Mouse (Mus musculus) frontal cortex, adult 2 months (tissue): Measurements from ENCODE around the gene Recql. TPM values are rescaled to one million over a fixed set of nuclear protein-coding genes. Genes with fewer than 3 reads are reported as not detected.

Experiments
- DNase-seq, 2 experiments: peaks; one replicate each; pipeline ENCODE4 v3.0.0; 2022; ENCODE audit warnings: low spot score in 1 of 2; ENCODE audit errors: extremely low spot score in 1 of 2
- polyA plus RNA-seq: library from polyadenylated mRNA; depleted of rRNA; stranded (reverse); fragments of >200 nt; gene quantifications from 2 replicates; pipeline ENCODE4 v1.2.3, GENCODE M21; 2012; rRNA removed

The Recql gene
- 14.6 and 15.2 TPM in 2 replicates for polyA plus RNA-seq

DNA sequence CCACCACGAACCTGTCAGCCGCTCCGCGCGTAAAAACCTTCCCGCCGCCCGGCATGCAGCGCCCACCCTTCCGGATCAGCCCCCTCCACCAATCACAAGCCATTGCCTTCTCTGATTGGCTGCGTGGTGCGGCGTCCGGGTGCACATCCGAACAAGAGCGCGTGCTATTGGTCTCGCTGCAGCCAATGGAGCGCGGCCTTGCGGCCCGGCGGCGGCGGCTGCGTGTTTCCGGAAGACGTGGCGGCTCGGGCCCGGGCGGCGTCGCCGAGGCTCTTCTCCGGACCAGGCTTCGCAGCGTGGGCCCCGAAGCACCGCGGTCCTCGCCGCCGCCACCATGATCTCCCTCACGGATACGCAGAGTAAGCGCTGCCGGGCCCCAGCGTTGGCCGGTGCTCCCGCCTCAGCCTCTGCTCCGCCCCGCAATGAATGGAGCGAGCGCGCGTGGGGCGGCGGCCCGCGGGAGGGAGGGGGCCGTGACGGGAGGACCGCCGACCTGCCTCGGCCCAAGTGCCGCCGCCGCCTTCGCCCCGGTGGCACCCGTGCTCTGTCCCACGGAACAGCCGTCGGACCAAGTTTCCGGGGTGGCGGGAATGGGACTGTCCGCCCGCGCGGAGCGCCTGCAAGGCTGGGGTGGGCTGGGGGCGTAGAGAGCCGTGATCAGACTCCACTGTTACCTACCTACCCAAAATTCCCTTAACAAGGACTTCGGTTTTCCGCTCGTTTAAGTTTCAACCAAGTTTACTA, at the start of gene Recql, which contains the start of gene Golt1b:
Gene Recql (minus strand): TSS at position 77 of the 744 bp plus-strand sequence.
Gene Golt1b (plus strand): TSS at position 211 of the 744 bp plus-strand sequence.
- DNase-seq, result peak; percentile 95 to 99

DNA sequence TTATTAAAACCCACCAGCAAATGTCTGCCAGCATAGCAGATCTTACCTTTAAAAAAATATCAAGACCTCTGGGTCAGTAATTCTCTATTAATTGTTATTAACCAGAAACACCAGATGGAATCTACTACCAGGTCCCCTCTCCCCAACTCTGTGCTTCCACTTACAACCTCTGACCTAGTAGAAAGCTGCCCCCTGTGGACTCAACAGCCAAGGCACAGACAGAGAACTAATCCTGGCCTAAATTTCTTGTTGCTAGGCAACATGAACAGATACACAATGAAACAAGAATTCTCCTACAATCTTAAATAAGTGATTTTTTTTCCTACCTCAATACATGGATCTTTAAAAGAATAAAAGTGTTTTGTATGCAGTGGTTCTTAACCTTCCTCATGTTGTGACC, 42.2 kb upstream of the Recql start:
- no peak for DNase-seq

DNA sequence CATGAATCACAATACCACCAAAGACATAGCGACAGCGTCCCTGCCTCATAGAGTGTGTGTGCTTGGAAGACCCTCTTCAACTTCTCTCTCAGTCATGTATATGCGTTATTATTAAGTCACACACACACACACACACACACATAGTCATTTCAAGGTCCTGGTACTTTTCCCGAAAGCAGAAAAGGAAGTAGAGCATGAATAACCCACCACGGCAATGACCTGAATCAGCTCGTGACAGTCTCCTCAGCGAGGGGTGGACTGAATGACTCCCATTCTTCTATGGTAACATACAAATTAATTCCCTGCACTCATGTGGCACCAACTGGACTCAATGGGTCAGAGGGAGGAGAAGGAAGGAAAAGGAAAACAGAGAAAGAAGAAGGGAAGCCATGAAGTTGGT, 38.1 kb upstream of the Recql start:
- no peak for DNase-seq

DNA sequence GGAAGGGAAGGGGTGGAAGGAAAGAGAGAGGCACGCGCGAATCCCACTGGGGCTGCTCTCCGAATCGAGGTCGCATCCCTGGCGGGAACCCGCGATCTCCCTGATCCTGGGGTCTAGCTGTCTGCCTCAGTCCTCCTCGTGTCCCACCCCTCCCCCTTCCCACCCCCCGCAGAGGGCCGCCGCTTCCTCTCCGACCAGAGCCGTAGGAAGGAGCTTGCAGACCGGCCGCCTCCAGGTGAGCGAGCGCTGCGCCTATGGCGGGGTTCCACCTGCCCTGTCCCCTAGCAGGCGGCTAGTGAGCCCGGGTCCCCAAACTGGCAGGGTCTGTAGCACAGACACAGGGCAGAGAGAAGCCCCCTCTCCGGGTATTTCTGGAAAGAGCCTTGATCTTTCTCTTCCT, 27.7 kb upstream of the Recql start:
- DNase-seq, result no peak

DNA sequence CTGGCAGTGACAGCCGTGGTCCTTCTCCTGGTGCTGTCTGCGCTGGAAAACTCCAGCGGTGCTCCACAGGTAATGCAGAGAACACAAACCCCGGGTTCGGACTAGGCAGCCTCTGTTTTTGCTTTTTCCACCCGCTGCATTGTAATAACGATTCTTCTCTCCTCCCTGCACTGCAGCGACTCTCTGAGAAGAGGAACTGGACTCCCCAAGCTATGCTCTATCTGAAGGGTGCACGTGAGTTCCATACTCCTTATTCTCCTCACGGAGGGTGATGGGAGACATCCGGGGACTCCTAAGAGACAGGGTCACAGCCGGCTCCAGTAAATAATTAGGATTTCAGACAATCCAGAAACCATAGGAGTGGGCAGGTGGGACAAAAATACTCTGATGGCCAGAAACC, 27.0 kb upstream of the Recql start:
- no peak for DNase-seq

DNA sequence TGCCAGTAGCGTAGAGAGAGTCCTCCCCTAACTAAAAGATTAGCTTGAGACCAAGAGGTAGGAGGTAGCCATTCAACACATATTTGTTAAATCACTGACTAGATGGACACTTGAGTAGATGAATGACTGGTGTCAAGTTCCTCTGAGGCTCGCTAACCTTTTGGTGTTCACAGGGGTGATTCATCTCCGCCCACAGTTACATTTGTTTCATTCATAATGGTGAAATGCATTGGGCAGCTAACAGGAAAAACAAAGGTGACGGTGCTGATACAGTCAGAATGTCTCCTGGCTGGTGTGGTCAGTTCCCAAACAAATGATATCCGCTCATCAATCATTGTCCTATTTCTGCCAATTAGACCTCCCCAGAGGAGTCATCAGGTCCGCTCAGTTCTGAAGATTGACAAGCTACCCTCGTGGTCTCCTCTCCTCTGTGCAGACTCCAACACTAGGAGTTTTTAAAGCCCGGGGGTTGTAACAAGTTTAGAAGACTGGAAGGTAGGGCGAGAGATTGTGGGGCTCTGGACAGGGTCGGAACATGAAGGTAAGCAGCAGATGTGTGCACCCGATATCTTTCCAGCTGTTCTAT, 26.1 kb upstream of the Recql start, which contains the start of gene Spx:
Gene Spx (plus strand): TSS at position 536 of the 586 bp plus-strand sequence.
- no peak for DNase-seq

DNA sequence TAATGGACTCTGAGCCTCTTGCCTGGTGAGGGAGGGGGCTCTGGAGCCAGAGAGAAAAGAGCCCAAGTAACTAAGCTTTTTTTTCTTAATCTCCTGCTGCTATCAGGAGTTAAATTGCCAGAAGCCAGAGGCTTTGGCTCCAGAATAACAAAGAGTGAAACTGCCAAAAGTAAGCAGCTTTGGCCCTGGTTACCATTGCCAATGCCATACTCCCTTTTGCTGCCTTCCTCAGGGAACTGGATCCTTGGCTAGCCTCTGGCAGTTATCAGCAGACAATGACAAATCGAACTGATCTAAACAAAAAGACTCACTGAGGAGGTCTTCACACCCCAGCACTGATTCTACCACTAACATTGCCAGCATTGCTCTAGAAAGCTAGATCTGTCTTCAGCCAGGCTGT, 24.3 kb upstream of the Recql start:
- no peak for DNase-seq

DNA sequence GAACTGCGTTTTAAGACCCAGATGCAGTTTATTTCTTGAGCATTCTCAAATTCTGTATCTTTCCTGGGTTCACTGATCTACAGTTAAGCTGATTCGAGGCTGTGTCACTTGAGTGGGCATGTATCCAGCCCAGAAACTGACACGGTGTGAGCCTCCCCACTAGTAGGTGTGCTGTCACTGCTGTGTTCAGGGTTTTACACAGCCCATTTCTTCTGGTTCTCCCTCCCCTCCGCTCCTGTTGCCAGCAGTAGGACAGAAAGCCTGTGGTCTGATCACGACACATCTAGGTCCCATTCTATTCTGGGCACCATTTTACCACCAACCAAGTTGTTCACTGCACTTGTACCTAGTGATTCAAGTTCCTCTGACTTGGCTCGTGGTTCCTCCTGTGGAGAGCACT, 8.9 kb upstream of the Recql start:
- no peak for DNase-seq

DNA sequence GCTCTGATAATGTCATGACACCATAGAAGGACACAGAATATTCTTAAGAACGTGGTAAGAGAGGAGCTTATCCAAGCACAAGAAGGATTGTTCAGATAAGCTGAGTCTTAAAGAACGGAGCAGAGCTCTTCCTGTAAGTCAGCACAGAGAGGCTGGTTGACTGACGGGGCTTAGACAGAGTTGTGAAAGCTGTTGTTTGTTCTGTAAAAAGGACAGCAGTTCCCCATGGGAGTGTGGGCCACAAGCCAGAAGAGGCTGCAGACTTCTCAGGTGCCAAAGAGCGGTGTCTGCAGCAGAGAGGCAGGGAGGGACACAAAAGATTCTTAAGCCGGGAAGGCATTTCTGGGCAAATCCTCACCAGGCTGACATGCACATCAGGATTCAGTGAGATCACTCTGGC, 7.8 kb upstream of the Recql start:
- peak in 1 of 2 experiments; percentile 21 for DNase-seq

DNA sequence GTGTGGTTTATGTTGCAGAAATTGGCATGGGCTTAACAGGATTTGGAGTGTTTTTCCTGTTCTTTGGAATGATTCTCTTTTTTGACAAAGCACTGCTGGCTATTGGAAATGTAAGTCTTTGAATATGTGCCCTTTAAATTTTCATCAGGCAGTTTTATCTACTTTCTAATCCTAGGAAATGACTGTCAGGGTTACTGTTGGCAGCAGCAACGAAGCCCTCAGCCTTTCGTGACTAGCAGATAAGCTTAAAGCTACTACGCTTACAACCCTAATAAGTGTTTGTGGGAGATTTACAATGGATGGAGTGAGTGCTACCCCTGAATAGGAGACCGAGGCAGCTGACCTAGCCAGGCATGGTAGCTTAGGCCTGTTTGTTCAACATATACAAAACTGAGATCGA, 5.4 kb upstream of the Recql start:
- no peak for DNase-seq

DNA sequence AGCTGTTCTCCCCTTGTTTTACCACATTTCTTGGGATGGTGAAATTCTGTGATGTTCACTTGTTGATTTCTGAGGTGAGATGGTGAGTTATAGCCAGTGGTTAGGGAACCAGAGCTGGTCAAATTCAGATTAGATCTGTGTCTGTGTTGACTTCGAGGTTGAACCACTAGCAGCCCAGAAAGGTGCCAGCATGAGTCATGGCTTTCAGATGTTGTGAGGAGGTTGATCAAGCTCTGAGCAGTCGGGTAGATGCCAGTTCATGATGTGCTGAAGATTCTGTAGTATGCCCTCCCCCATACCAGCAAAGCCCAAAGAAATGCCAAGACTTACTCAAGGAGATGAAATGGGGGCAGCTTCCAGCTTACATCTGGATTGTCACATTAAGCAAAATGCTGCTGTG, 2.2 kb upstream of the Recql start:
- DNase-seq, result peak in 1 of 2 experiments; percentile 27

DNA sequence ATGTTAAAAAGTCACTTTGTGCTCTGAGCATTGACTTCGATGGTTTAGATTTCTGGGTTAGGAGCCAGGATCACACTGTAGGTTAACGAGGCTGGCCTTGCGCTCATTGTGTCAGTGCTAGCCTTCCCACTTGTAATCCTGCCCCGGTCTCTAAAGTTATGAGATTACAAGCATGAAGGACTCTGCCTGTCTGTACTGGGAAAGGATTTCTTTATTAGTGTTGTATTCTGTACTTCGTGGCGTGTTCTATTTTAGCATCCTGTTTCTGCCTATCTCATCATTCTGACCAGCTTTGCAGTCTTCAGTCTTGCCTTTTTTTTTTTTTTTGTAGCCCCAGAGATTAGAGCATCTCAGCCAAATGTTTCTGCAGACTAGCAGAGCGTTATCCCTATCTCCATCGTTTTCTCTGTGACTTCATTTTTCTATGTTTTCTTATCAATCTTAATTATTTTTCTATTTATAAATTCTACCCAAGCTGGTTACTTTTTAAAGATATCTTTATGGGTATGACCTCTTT, 926 bp upstream of the Recql start:
- DNase-seq, result no peak

DNA sequence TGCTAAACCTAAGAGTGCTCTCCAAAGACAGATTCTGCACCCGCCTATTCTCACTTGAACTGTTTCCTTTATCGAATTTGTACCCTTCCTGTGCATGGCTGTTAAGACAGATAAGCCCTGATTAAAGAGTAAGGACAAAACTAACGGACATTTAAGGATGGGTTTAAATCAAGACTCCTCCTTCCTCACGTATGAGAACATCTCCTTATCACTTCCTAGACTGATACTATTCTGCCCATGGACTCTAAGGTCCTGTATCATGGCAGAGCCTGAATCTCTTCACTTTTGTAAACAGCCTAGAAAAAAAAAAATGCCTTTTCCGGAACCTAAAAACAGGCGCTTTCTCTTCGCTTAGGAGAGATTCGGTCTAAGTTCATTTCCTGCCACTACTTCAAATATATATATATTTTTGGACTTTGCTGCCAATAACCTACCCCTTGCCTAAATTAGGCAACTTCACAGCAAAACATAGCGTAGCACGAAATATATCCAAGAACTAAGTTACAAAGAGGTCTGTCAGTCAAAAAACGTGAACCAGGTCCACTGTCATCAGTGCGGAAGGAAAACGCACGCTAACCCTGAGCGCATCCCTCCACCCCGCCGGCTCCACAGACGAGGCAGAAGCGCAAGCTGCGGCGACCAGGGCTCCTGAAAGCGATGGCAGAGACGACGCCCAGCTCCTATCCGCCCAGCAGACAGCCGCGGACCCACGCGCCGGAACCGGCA, 439 bp downstream of the Recql start:
- DNase-seq, result no peak

DNA sequence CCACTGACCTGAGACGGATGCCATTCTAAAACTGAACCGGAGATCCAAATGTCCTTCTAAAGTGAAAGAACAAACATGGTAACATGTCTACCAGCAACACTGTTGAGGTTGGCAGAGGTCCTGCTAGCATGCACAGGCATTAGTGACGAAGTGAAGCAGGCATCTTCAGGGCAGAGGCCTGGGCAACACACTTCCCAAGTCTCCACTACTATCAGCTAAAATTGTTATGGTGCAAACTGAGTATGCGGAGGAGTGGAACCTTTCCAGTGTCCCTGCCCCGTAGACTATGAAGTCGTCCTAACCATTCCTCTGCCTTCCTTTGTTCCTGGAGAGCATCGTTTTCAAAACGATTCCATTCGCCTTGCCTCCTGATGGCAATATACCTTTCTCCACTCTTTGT, 2.4 kb downstream of the Recql start:
- no peak for DNase-seq

DNA sequence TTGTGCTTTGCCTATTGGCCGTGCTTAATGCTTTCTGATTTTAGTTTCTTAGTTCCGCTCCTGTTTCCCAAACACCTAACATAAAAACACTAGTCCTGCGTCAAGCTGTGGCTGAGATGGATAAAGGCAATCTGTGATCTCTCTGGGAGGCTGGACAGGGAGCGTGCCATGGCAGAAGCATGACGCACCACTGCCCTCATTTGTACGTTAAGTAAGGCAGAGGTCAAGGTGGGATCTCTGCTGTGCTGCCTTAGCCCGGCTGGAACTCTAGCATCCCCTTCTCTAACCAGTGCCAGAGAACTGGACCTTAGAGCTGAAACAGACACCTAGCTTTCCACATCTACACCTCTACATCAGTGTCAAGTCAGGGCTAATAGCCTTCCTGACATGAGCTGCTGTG, 5.3 kb downstream of the Recql start:
- DNase-seq, result no peak

DNA sequence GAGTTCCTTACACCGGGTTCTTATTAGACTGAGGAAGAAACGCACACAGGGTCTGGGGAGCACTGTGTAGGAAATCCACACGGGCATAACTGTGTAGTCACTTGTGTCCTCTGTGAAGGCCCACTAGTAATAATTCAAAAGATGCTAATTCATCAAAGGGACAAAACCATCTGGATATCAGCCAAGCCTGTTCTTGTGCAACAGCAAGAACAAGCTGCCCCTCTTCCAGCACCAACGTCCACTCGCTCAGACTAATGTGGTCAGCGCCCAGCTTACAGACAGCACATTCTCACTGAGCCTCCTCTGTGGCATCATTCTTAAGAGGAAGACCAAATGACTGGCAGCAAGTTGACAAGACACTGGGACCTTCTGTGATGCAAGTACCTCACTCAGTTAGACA, 6.9 kb downstream of the Recql start:
- DNase-seq, result no peak

DNA sequence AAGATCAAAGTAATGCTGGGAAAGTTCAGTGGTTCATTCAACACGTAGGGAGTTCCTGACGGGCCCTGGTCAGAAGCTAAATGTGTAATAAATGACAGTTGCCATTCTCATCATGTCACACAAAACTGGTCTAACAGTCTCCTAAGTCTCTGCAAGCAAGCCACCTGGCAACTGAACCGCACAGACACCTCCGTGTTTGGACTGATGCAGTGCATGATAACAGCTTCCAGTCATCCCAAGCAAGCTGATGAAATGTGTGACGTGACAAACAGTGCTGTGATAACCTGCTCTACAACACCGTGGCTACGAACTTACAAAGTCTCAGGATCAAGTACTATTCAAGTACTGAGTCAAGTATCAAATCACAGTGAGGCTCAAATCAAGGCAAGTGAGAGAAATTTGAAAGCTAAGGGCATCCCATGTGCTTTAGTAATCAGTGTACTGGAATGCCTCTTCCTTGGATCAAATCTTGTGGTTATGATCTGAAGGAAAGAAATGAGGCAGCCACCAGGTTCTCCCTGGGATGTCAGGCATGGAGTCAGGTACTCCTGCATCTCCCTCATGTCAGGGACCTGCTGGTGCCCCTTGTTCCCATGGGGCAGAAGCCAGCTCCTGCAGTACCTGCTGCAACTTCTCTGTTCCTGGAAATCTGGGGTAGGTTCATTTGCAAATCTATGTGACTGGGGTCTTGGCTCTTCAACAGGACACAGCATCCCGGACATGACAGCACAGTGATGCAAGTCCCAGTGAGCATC, 8.1 kb downstream of the Recql start:
- DNase-seq, result no peak

DNA sequence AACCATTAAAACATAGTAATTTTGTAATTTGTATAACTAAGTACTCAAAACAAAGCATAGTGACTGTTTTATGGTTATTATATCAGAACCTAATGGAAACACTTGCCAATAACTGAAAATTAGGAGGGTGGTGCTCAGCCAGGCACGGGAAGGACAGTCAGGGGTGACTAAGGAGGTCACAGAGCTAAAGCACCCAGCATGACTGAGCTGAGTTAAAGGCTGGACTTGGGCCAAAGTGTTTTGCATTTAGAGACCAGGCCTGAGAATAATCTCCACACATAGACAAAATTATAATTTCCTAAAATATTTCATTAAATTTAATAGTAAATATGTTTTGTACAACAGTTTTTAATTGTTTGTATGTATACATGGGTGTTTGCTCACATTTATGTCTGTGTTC, 9.8 kb downstream of the Recql start:
- DNase-seq, result no peak

DNA sequence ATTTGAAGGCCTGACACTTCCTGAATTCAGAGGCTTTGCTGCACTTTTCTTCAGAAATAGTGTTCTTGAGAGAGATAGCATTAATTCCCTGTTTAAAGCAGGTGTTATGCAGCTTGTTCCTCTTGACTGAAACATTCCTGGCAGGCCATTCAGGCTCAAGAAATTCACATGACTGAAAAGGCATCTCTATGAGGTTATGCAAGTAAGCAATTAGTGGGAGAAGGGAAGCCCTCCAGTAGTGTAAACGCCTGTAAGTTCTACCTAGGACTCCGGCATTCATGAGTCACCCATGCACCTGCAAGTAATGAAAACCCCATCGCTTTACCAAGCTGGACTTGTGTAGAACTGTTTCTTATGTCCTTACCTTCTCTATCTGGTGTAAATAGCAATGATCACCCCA, 17.3 kb downstream of the Recql start:
- no peak for DNase-seq

DNA sequence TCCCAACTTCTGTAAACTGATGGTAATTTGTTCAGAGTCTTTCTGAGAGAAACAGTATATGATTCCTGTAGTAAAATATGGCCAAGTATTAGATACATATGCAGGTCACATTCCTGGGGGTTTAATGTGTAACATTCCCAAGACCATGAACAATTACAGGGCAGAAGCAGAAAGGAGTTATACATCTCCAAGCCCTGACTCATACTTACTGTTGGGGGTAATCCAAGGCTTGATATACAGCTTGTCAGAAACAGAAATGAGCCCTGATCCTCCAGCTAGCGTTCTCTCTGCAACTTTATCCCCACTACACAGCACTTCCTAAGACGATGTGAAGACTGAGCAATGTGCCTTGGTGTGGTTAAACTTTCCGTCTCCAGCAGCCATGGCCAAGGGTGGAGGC, 19.3 kb downstream of the Recql start:
- no peak for DNase-seq
